Mouse (Mus musculus): ENCODE measurements around the gene Ankrd42. TPM values are rescaled to one million over a fixed set of nuclear protein-coding genes. Genes with fewer than 3 reads are reported as not detected.

Ankrd42 gene
- total RNA-seq, 2 experiments from 2014 or later, result 23.7 to 23.8 TPM

GRCm38 (mm10) chr7:92589986-92590385, 47.0 kb downstream of the Ankrd42 start:
- no peak for DNase-seq (ENCODE audit: extremely low spot score in 1 of 2, low spot score in 2 of 2)
- intact Hi-C loops (cut with DNase I), result no loop called here

GRCm38 (mm10) chr7:92583567-92583966, 53.4 kb downstream of the Ankrd42 start:
- intact Hi-C loops (cut with DNase I), result no loop called here
- DNase-seq (ENCODE audit: extremely low spot score in 1 of 2, low spot score in 2 of 2), result no peak

GRCm38 (mm10) chr7:92580491-92581207, 56.3 kb downstream of the Ankrd42 start:
- intact Hi-C loops (cut with DNase I), result no loop called here
- DNase-seq (ENCODE audit: extremely low spot score in 1 of 2, low spot score in 2 of 2), result no peak

GRCm38 (mm10) chr7:92566775-92567174, 70.2 kb downstream of the Ankrd42 start:
- no peak for DNase-seq (ENCODE audit: extremely low spot score in 1 of 2, low spot score in 2 of 2)
- intact Hi-C loops (cut with DNase I), result no loop called here

- peak; percentile 90 to 91 for DNase-seq (ENCODE audit: extremely low spot score in 1 of 2, low spot score in 2 of 2)
- intact Hi-C loops (cut with DNase I), result no loop called here
These were observed 75.7 kb downstream of the Ankrd42 start, which contains the start of gene Ccdc90b for GRCm38 (mm10) chr7:92560986-92561876. TSS of gene Ccdc90b (plus strand) at chr7:92561149.

- intact Hi-C loops (cut with DNase I), result no loop called here
- no peak for DNase-seq (ENCODE audit: extremely low spot score in 1 of 2, low spot score in 2 of 2)
These were observed 78.2 kb downstream of the Ankrd42 start for GRCm38 (mm10) chr7:92558744-92559143.

- intact Hi-C loops (cut with DNase I), result loop anchor here (2.0 kb wide), 1 partner anchor 446 kb away; no protein-coding TSS in a partner anchor
- DNase-seq (ENCODE audit: extremely low spot score in 1 of 2, low spot score in 2 of 2), result peak in 1 of 2 experiments; percentile 38
These were observed 86.0 kb downstream of the Ankrd42 start for GRCm38 (mm10) chr7:92550990-92551392.

- no peak for DNase-seq (ENCODE audit: extremely low spot score in 1 of 2, low spot score in 2 of 2)
These were observed 86.5 kb downstream of the Ankrd42 start for GRCm38 (mm10) chr7:92550248-92550989.

GRCm38 (mm10) chr7:92546763-92547162, 90.2 kb downstream of the Ankrd42 start:
- intact Hi-C loops (cut with DNase I), result loop anchor here (10.0 kb wide), 1 partner anchor 222 kb away; no protein-coding TSS in a partner anchor
- no peak for DNase-seq (ENCODE audit: extremely low spot score in 1 of 2, low spot score in 2 of 2)

More at GRCm38 (mm10) chr7:92550248-92550989, 86.5 kb downstream of the Ankrd42 start:
- intact Hi-C loops (cut with DNase I), result loop anchor here (2.0 kb wide), 1 partner anchor 446 kb away; no protein-coding TSS in a partner anchor

- intact Hi-C loops (cut with DNase I), result no loop called here
- no peak for DNase-seq (ENCODE audit: extremely low spot score in 1 of 2, low spot score in 2 of 2)
These were observed 104.4 kb downstream of the Ankrd42 start for GRCm38 (mm10) chr7:92532351-92533036.

Other genes with a start within 250 kb of the Ankrd42 start
- gene Ccdc90b, start 76.0 kb downstream of the Ankrd42 start, total RNA-seq (2021), result 10 to 100 TPM; 14.0 to 15.7 TPM
- 10 to 100 TPM; 36.4 to 45.6 TPM for gene Pcf11, start 32.8 kb upstream of the Ankrd42 start, total RNA-seq (2021)
- 10 to 100 TPM; 33.3 to 34.9 TPM for gene Rab30, start 104.5 kb upstream of the Ankrd42 start, total RNA-seq (2021)
- gene Ddias, start 237.1 kb upstream of the Ankrd42 start, total RNA-seq (2021), result 1 to 10 TPM; 1.5 to 2.3 TPM
- 10 to 100 TPM; 13.9 TPM for gene Prcp, start 237.3 kb upstream of the Ankrd42 start, total RNA-seq (2021)